In genomic region chr14:105896791-105897568, GRCm38 (mm10) we compare ENCODE assay signal across 8 mouse cellular contexts. TPM values are rescaled to one million over a fixed set of nuclear protein-coding genes. Genes with fewer than 3 reads are reported as not detected.
DNase-seq lines count a peak whose midpoint lies in the region; ATAC-seq lines count a peak whose summit lies in the region.

Spry2 (minus strand) TSS chr14:105896819.

- H3K9me3 ChIP-seq in hindbrain, embryonic 12.5 days (replicated peaks), result no peaks in the 10 kb centered on the region

- H3K4me2 ChIP-seq in hindbrain, embryonic 12.5 days (replicated peaks), result peak within 1 kb of the TSS; percentile 86

- H3K36me3 ChIP-seq in hindbrain, embryonic 12.5 days, result 0 out of 2 replicates have a peak, but pooled peaks cover 4% of the 10 kb centered on the region

- H3K27me3 ChIP-seq in hindbrain, embryonic 12.5 days, result no peaks in the 10 kb centered on the region

- 1% methylated on average over 58 of the region's 89 CpGs for WGBS in hindbrain, embryonic 12.5 days

- peak within 1 kb of the TSS; percentile 98 for H3K27ac ChIP-seq in hindbrain, embryonic 12.5 days

- peak; percentile 94 for ATAC-seq in hindbrain, embryonic 12.5 days (ENCODE audit: low FRiP score)

- H3K4me1 ChIP-seq in hindbrain, embryonic 12.5 days, result peaks cover 21% of the 10 kb centered on the region

- peak; percentile 94 for DNase-seq in NIH3T3 (ENCODE audit: low read depth)
- peak; percentile 87 for DNase-seq in cerebellum, adult 9-10 months
- peak; percentile 86 to 91 for DNase-seq in frontal cortex, postnatal 14 days (ENCODE audit: low spot score in 2 of 2)
- DNase-seq in layer of hippocampus, postnatal 25 days (ENCODE audit: extremely low spot score in 1 of 2, low spot score in 1 of 2), result peak; percentile 71 to 79
- peak; percentile 89 for DNase-seq in lung, postnatal 14 days
- peak; percentile 68 for DNase-seq in retina, adult 2 months (ENCODE audit: low read depth, low spot score)
- peak; percentile 82 for DNase-seq in thymus, postnatal 4 days

- H3K9ac ChIP-seq in hindbrain, embryonic 12.5 days, result peak within 1 kb of the TSS; percentile 96

- H3K4me3 ChIP-seq in hindbrain, embryonic 12.5 days, result peak within 1 kb of the TSS; percentile 79

RNA-seq across cellular contexts. Expression of gene Spry2, which starts in this region (rescaled TPM):
- 35.6 and 46.7 TPM in 2 replicates for polyA plus RNA-seq in hindbrain, embryonic 12.5 days (2016; fragmentation: Nextera tagmentation; extraction: Ambion mirVana)
- total RNA-seq in layer of hippocampus, postnatal 25 days (2021), result 10 to 100 TPM; 66.5 to 78.6 TPM

Comparison
In these comparisons a context has a peak if more than half of its experiments do, and no peak if none do; other contexts are left out.
1. Peak in every context shown above with its lines: DNase-seq, ATAC-seq, H3K4me3 ChIP-seq and H3K27ac ChIP-seq.